Mouse (Mus musculus) stomach, postnatal 0 days (tissue): ENCODE data around the gene Wbp2.
A peak's percentile ranks its signal among the peaks of the same experiment; 100 is the strongest.

Experiments used
- CTCF ChIP-seq: IDR thresholded peaks from 2 replicates; pipeline ENCODE4 v1.5.1; 2016; ENCODE audit warnings: antibody characterized with exemption, low read depth, mild to moderate bottlenecking, moderate library complexity
- EP300 ChIP-seq: optimal IDR thresholded peaks from 2 replicates; pipeline ENCODE3; 2016; ENCODE audit warnings: antibody characterized with exemption

DNA sequence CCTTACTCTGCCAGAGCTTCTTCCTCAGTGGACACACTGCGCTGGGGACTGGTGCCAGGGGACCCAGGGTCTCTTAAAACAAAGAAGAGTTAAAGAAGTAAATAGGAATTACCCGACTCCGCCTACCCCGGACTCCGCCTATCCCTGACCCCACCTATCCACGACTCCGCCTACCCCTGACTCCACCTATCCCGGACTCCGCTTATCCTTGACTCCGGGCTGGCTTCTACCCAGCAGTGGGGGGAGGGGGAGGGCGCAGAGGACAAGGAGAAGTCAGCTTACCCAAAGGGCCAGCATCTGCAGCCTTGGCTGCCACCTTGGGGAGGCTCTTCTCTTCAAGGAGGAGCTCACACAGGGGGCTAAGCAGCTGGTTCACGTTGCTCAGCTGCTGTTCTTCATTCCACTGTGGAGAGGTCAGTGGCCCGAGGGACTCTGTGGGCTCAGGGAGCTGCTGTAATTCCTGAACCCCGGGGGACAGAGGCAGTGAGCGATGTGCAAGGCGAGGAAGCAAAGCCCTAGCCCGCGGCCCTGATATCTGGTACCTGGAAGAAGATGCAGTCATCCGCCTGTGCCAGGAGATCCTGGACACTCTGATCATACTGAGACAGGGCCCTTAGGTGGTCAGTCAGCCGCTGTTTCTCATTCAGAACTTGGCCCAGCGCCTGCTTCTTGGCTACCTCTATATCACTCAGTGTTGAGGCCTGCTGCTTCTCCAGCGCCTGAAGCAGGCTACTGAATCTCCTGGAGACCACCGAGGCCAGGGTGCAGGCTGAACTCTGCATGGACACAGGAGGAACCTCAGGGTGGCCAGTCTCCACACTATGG lies 40.6 kb upstream of the Wbp2 start, which contains the start of gene Trim47:
- TF ChIP-seq CTCF (peak; percentile 36), EP300 (no peak)
